Mouse (Mus musculus) retina, embryonic 14.5 days (tissue): ENCODE data around the gene Gm10778.

Experiments
- DNase-seq: peaks from one replicate; pipeline ENCODE4 v3.0.0-alpha.2; 2015; ENCODE audit warnings: low spot score

Gene Gm10778

GRCm38 (mm10) chr10:81648803-81649775 lies at the start of gene Gm10778:
TSS of gene Gm10778 (plus strand) at chr10:81649059.
- peak; percentile 97 for DNase-seq

- DNase-seq = no peak
Observed at GRCm38 (mm10) chr10:81599630-81600029, 49.2 kb upstream of the Gm10778 start.

GRCm38 (mm10) chr10:81600096-81600495 lies 48.8 kb upstream of the Gm10778 start:
- no peak for DNase-seq

GRCm38 (mm10) chr10:81600738-81601203 lies 48.1 kb upstream of the Gm10778 start, which contains the start of gene Tle6:
TSS of gene Tle6 (minus strand) at chr10:81601073.
- peak; percentile 98 for DNase-seq

GRCm38 (mm10) chr10:81601396-81601905 lies 47.4 kb upstream of the Gm10778 start:
- no peak for DNase-seq

- peak; percentile 70 for DNase-seq
Observed at GRCm38 (mm10) chr10:81602741-81603151, 46.1 kb upstream of the Gm10778 start.

- no peak for DNase-seq
Observed at GRCm38 (mm10) chr10:81604019-81604967, 44.6 kb upstream of the Gm10778 start.

- peak; percentile 92 for DNase-seq
Observed at GRCm38 (mm10) chr10:81604968-81605665, 43.7 kb upstream of the Gm10778 start.

- no peak for DNase-seq
Observed at GRCm38 (mm10) chr10:81605666-81605973, 43.2 kb upstream of the Gm10778 start.

GRCm38 (mm10) chr10:81605974-81606751 lies 42.7 kb upstream of the Gm10778 start, which contains the start of gene BC025920:
TSS of gene BC025920 (plus strand) at chr10:81606270.
- DNase-seq = peak; percentile 97

GRCm38 (mm10) chr10:81608308-81608707 lies 40.6 kb upstream of the Gm10778 start:
- no peak for DNase-seq

- no peak for DNase-seq
Observed at GRCm38 (mm10) chr10:81612779-81613178, 36.1 kb upstream of the Gm10778 start.

- DNase-seq = no peak
Observed at GRCm38 (mm10) chr10:81615486-81615885, 33.4 kb upstream of the Gm10778 start.

GRCm38 (mm10) chr10:81619976-81620375 lies 28.9 kb upstream of the Gm10778 start:
- DNase-seq = no peak

GRCm38 (mm10) chr10:81620786-81621185 lies 28.1 kb upstream of the Gm10778 start:
- DNase-seq = no peak

- DNase-seq = no peak
Observed at GRCm38 (mm10) chr10:81623441-81623840, 25.4 kb upstream of the Gm10778 start.

GRCm38 (mm10) chr10:81626101-81626993 lies 22.5 kb upstream of the Gm10778 start:
- DNase-seq = no peak

GRCm38 (mm10) chr10:81626994-81627835 lies 21.6 kb upstream of the Gm10778 start, which contains the start of gene Sirt6:
TSS of gene Sirt6 (minus strand) at chr10:81627797.
- DNase-seq = peak; percentile 93

GRCm38 (mm10) chr10:81627836-81628220 lies 21.0 kb upstream of the Gm10778 start:
- DNase-seq = no peak
